Mouse (Mus musculus) thymus, adult 18-20 months (tissue): ENCODE results near the gene Sgcd.

Experiments
- DNase-seq, 2 experiments: peaks; one replicate each; pipeline ENCODE4 v3.0.0; 2022; ENCODE audit warnings: mixed read lengths in 2 of 2

Gene Sgcd

GRCm38 (mm10) chr11:46912656-46913237, 1076.0 kb downstream of the Sgcd start:
- DNase-seq = no peak

GRCm38 (mm10) chr11:46904281-46904680, 1084.5 kb downstream of the Sgcd start:
- DNase-seq = no peak

- DNase-seq = no peak
These were observed 1099.7 kb downstream of the Sgcd start for GRCm38 (mm10) chr11:46889093-46889492.

GRCm38 (mm10) chr11:46882456-46882855, 1106.3 kb downstream of the Sgcd start:
- no peak for DNase-seq

GRCm38 (mm10) chr11:46875774-46876173, 1113.0 kb downstream of the Sgcd start:
- no peak for DNase-seq

GRCm38 (mm10) chr11:46868594-46868993, 1120.2 kb downstream of the Sgcd start:
- DNase-seq = no peak

GRCm38 (mm10) chr11:46864809-46865208, 1124.0 kb downstream of the Sgcd start:
- no peak for DNase-seq

- DNase-seq = no peak
These were observed 1140.4 kb downstream of the Sgcd start for GRCm38 (mm10) chr11:46848221-46848971.

- no peak for DNase-seq
These were observed 1140.9 kb downstream of the Sgcd start for GRCm38 (mm10) chr11:46847827-46848220.

GRCm38 (mm10) chr11:46846661-46847060, 1142.1 kb downstream of the Sgcd start:
- no peak for DNase-seq
